In the genomic region with DNA sequence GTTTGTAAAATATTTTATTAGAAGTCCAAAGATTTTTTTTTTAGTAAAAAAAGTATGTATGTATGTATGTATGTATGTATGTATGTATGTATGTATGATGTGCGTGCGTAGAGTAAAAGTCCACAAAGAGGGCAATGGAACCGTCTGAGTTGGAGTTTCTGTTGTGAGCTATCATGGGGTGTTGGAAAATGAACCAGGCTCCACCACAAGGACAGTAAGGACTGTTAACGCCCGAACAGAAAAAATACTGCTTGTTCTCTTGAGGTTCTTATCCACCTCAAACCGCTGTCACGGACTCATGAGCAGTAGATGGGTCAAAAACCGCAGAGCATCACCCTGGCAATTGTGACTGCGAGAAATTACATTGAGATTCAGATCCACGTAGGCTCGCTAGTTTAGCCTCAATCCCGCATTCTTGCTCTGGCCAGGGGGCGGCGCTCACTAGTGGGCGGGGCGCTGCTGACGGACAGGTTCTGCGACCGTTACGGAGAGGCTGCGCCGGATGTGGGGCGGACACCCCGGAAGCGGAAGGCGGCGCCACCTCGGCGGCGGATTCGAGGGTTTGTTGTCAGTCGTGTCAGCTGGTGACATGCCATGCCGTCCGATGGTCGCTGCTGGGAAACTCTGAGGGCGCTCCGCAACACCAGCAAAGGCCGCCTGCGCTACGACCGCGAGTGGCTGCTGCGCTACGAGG, we compare ENCODE assay signal across 8 mouse cellular contexts. TPM values are rescaled to one million over a fixed set of nuclear protein-coding genes. Genes with fewer than 3 reads are reported as not detected.
DNase-seq lines count a peak whose midpoint lies in the region; ATAC-seq and TF ChIP-seq lines count a peak whose summit lies in the region.

A gene (plus strand): TSS at position 521 of the 694 bp plus-strand sequence.

- peaks cover 12% of the 10 kb centered on the region for H3K36me3 ChIP-seq in ES-Bruce4 (ENCODE audit: control insufficient read depth, insufficient read depth, low read length, poor library complexity, severe bottlenecking)
- peaks cover 36% of the 10 kb centered on the region for H3K36me3 ChIP-seq in forebrain, embryonic 13.5 days (ENCODE audit: poor library complexity, severe bottlenecking)
- peaks cover 25% of the 10 kb centered on the region for H3K36me3 ChIP-seq in liver, postnatal 0 days (replicated peaks; ENCODE audit: insufficient read depth, low read length)
- peaks cover 24% of the 10 kb centered on the region for H3K36me3 ChIP-seq in neural tube, embryonic 14.5 days (ENCODE audit: control insufficient read depth, insufficient read depth, low read length)

- H3K27ac ChIP-seq in ES-Bruce4 (ENCODE audit: insufficient read depth, low read length): peak within 1 kb of the TSS; percentile 23; the same call in 1 of the 2 replicates
- peak within 1 kb of the TSS; percentile 62; the same call in 1 of the 2 replicates for H3K27ac ChIP-seq in forebrain, embryonic 13.5 days
- H3K27ac ChIP-seq in liver, postnatal 0 days (ENCODE audit: low read depth): peak within 1 kb of the TSS; percentile 74; the same call in 1 of the 2 replicates
- peak within 1 kb of the TSS; percentile 78 for H3K27ac ChIP-seq in neural tube, embryonic 14.5 days (ENCODE audit: low read depth, low read length)

- no peaks in the 10 kb centered on the region for H3K4me1 ChIP-seq in ES-Bruce4 (ENCODE audit: control insufficient read depth, insufficient read depth, low read length)
- H3K4me1 ChIP-seq in forebrain, embryonic 13.5 days: peaks cover 7% of the 10 kb centered on the region
- peaks cover 5% of the 10 kb centered on the region for H3K4me1 ChIP-seq in liver, postnatal 0 days (ENCODE audit: insufficient read depth)
- peaks cover 5% of the 10 kb centered on the region for H3K4me1 ChIP-seq in neural tube, embryonic 14.5 days (ENCODE audit: control insufficient read depth, insufficient read depth, low read length)

- no peaks in the 10 kb centered on the region for H3K9me3 ChIP-seq in ES-Bruce4 (replicated peaks; ENCODE audit: control insufficient read depth, insufficient read depth, low read length, poor library complexity, severe bottlenecking)
- no peaks in the 10 kb centered on the region for H3K9me3 ChIP-seq in forebrain, embryonic 13.5 days (replicated peaks)
- no peaks in the 10 kb centered on the region for H3K9me3 ChIP-seq in liver, postnatal 0 days (ENCODE audit: low read length)
- no peaks in the 10 kb centered on the region for H3K9me3 ChIP-seq in neural tube, embryonic 14.5 days (ENCODE audit: control insufficient read depth, low read length)

- H3K27me3 ChIP-seq in ES-Bruce4 (ENCODE audit: control insufficient read depth, insufficient read depth, low read length, poor library complexity, severe bottlenecking): no peaks in the 10 kb centered on the region
- no peaks in the 10 kb centered on the region for H3K27me3 ChIP-seq in forebrain, embryonic 13.5 days
- H3K27me3 ChIP-seq in liver, postnatal 0 days (ENCODE audit: insufficient read depth, low read length): no peaks in the 10 kb centered on the region
- no peaks in the 10 kb centered on the region for H3K27me3 ChIP-seq in neural tube, embryonic 14.5 days (ENCODE audit: control insufficient read depth, insufficient read depth, low read length)

- TF ChIP-seq POLR2A in ES-Bruce4 (IDR thresholded peaks at IDR 0.05; ENCODE audit: insufficient read depth, low read length): peak; percentile 64

- TF ChIP-seq CTCF in ES-Bruce4 (IDR thresholded peaks at IDR 0.05; ENCODE audit: low read depth, low read length): peak; percentile 34
- peak; percentile 86 for TF ChIP-seq CTCF in liver, postnatal 0 days (IDR thresholded peaks at IDR 0.05; ENCODE audit: low read depth)

- intact Hi-C loops in heart, postnatal 10 days (cut with DNase I): loop anchor here (1.0 kb wide), 1 partner anchor 42 kb away; no protein-coding TSS in a partner anchor

- 3% methylated on average over 44 of the region's 44 CpGs for WGBS in forebrain, embryonic 13.5 days
- 2% methylated on average over 44 of the region's 44 CpGs for WGBS in large intestine, adult 2 months
- WGBS in liver, postnatal 0 days (ENCODE audit: insufficient replicate concordance): 3% methylated on average over 44 of the region's 44 CpGs
- WGBS in neural tube, embryonic 14.5 days: 4% methylated on average over 44 of the region's 44 CpGs

- TF ChIP-seq EP300 in ES-Bruce4 (IDR thresholded peaks at IDR 0.05; ENCODE audit: insufficient read depth, low read depth, low read length): no peak
- no peak; the same call in 1 of the 2 replicates for TF ChIP-seq EP300 in liver, postnatal 0 days (IDR thresholded peaks at IDR 0.05; ENCODE audit: low read depth)

- DNase-seq in heart, postnatal 10 days: peak; percentile 98
- DNase-seq in large intestine, adult 2 months (ENCODE audit: low read depth, low spot score): peak; percentile 54
- peak; percentile 98 for DNase-seq in liver, postnatal 0 days
- DNase-seq in testis, postnatal 10 days (ENCODE audit: low spot score): peak; percentile 99

- peak; percentile 71 for ATAC-seq in cerebellum, adult (ENCODE audit: insufficient number of reproducible peaks, low FRiP score, low TSS enrichment)
- peak; percentile 99 for ATAC-seq in forebrain, embryonic 13.5 days
- peak; percentile 99 for ATAC-seq in liver, postnatal 0 days
- ATAC-seq in neural tube, embryonic 14.5 days (ENCODE audit: low read depth): peak; percentile 97

- H3K4me3 ChIP-seq in ES-Bruce4 (ENCODE audit: low read depth, low read length): peak within 1 kb of the TSS; percentile 87
- H3K4me3 ChIP-seq in forebrain, embryonic 13.5 days: peak within 1 kb of the TSS; percentile 94
- peak within 1 kb of the TSS; percentile 97 for H3K4me3 ChIP-seq in liver, postnatal 0 days (ENCODE audit: low read depth, low read length)
- H3K4me3 ChIP-seq in neural tube, embryonic 14.5 days (ENCODE audit: low read depth, low read length): peak within 1 kb of the TSS; percentile 90

- H3K4me2 ChIP-seq in forebrain, embryonic 13.5 days: peak within 1 kb of the TSS; percentile 77
- H3K4me2 ChIP-seq in liver, postnatal 0 days (ENCODE audit: low read depth, low read length): peak within 1 kb of the TSS; percentile 76
- H3K4me2 ChIP-seq in neural tube, embryonic 14.5 days (ENCODE audit: low read depth, low read length): peak within 1 kb of the TSS; percentile 73

- H3K9ac ChIP-seq in ES-Bruce4 (ENCODE audit: low read depth, poor library complexity, severe bottlenecking): peak within 1 kb of the TSS; percentile 52
- peak within 1 kb of the TSS; percentile 66 for H3K9ac ChIP-seq in forebrain, embryonic 13.5 days
- peak within 1 kb of the TSS; percentile 74 for H3K9ac ChIP-seq in liver, postnatal 0 days (replicated peaks)
- H3K9ac ChIP-seq in neural tube, embryonic 14.5 days (replicated peaks; ENCODE audit: low read depth, low read length): peak within 1 kb of the TSS; percentile 44; the same call in 1 of the 2 replicates

RNA-seq across cellular contexts. Expression of the gene that starts here (rescaled TPM):
- 56.4 and 59.7 TPM in 2 replicates for polyA plus RNA-seq in ES-Bruce4 (2011; ENCODE audit: insufficient read depth, insufficient read length, low read depth, missing spikeins)
- polyA plus RNA-seq in forebrain, embryonic 13.5 days (2015; fragmentation: Nextera tagmentation; extraction: Ambion mirVana): 82.5 and 83.3 TPM in 2 replicates
- 10 to 100 TPM; 26.0 to 26.2 TPM for total RNA-seq in heart, postnatal 10 days (2021)
- 13.2 and 16.9 TPM in 2 replicates for polyA plus RNA-seq in large intestine, adult 2 months (2012; rRNA removed)
- polyA plus RNA-seq in liver, postnatal 0 days (2015; fragmentation: Nextera tagmentation; extraction: Ambion mirVana): 13.4 and 14.7 TPM in 2 replicates
- 66.2 and 67.4 TPM in 2 replicates for polyA plus RNA-seq in neural tube, embryonic 14.5 days (2014; fragmentation: Nextera tagmentation; extraction: Ambion mirVana)

Comparison
In these comparisons a context has a peak if more than half of its experiments do, and no peak if none do; other contexts are left out.
1. Peak in every context shown above with its lines: DNase-seq, ATAC-seq, H3K4me3 ChIP-seq and H3K27ac ChIP-seq.
2. H3K27ac ChIP-seq: peak in every context shown above with its lines; median percentile 78 in neural tube, embryonic 14.5 days; 74 in liver, postnatal 0 days; 62 in forebrain, embryonic 13.5 days; 23 in ES-Bruce4.